Mouse (Mus musculus) MEL (cell line): Measurements from ENCODE around the gene Fgr. TPM values are rescaled to one million over a fixed set of nuclear protein-coding genes. Genes with fewer than 3 reads are reported as not detected.

Experiments used
- DNase-seq: peaks from one replicate; pipeline ENCODE4 v3.0.0; 2011; ENCODE audit warnings: low read depth, low spot score
- H3K27ac ChIP-seq: 2 replicates; pipeline ENCODE4 v1.5.1; 2012; ENCODE audit warnings: low read depth, mild to moderate bottlenecking, control low read depth, low read length, moderate library complexity; ENCODE audit not compliant: control insufficient read depth
- H3K27me3 ChIP-seq, 2 experiments: fragments of 150-350 bp in 1 of 2; sonication (generic) in 1 of 2; 2 replicates each; pipeline ENCODE4 v1.6.1; 2012; ENCODE audit warnings: low read length in 2 of 2, mild to moderate bottlenecking in 2 of 2, improper control_type of control experiment in 1 of 2, moderate library complexity in 1 of 2; ENCODE audit not compliant: insufficient read depth in 2 of 2, control insufficient read depth in 1 of 2
- H3K36me3 ChIP-seq, 2 experiments: 2 replicates each; pipeline ENCODE4 v1.6.1; 2012 to 2014; ENCODE audit warnings: low read length in 2 of 2, improper control_type of control experiment in 1 of 2, inconsistent platforms in 1 of 2, mild to moderate bottlenecking in 1 of 2; ENCODE audit not compliant: insufficient read depth in 2 of 2, control insufficient read depth in 1 of 2
- H3K4me1 ChIP-seq, 2 experiments: fragments of 150-350 bp in 1 of 2; sonication (generic) in 1 of 2; 2 replicates each; pipeline ENCODE4 v1.6.1; 2012; ENCODE audit warnings: low read length in 2 of 2, improper control_type of control experiment in 1 of 2, mild to moderate bottlenecking in 1 of 2; ENCODE audit not compliant: insufficient read depth in 2 of 2, control insufficient read depth in 1 of 2
- H3K4me3 ChIP-seq, 2 experiments: fragments of 150-350 bp in 1 of 2; sonication (generic) in 1 of 2; 2 replicates each; pipeline ENCODE4 v1.5.1; 2012; ENCODE audit warnings: low read depth in 2 of 2, low read length in 2 of 2, mild to moderate bottlenecking in 2 of 2, moderate library complexity in 2 of 2, control low read depth in 1 of 2, improper control_type of control experiment in 1 of 2; ENCODE audit not compliant: control insufficient read depth in 1 of 2, insufficient read depth in 1 of 2
- H3K79me2 ChIP-seq: 2 replicates; pipeline ENCODE4 v1.6.1; 2012; ENCODE audit warnings: mild to moderate bottlenecking, low read length, moderate library complexity; ENCODE audit not compliant: control insufficient read depth, poor library complexity, insufficient read depth
- H3K9ac ChIP-seq: 2 replicates; pipeline ENCODE4 v1.6.1; 2012; ENCODE audit warnings: low read depth, mild to moderate bottlenecking, control low read depth, low read length, moderate library complexity; ENCODE audit not compliant: control insufficient read depth, poor library complexity, severe bottlenecking
- H3K9me3 ChIP-seq: fragments of 150-350 bp; sonication (generic); replicated peaks from 2 replicates; pipeline ENCODE4 v1.6.1; 2012; ENCODE audit warnings: mild to moderate bottlenecking, low read length, improper control_type of control experiment, moderate library complexity; ENCODE audit not compliant: insufficient read depth
- BHLHE40 ChIP-seq: IDR thresholded peaks from 2 replicates; pipeline ENCODE4 v1.6.1; 2012; ENCODE audit warnings: low read depth, mild to moderate bottlenecking, inconsistent platforms, low read length, improper control_type of control experiment, borderline replicate concordance
- CHD1 ChIP-seq: IDR thresholded peaks from 2 replicates; pipeline ENCODE4 v1.6.1; 2012; ENCODE audit warnings: low read depth, mild to moderate bottlenecking, inconsistent platforms, low read length, improper control_type of control experiment
- E2F4 ChIP-seq: IDR thresholded peaks from 2 replicates; pipeline ENCODE4 v1.6.1; 2011; ENCODE audit warnings: low read depth, low read length, improper control_type of control experiment, borderline replicate concordance
- ETS1 ChIP-seq: IDR thresholded peaks from 2 replicates; pipeline ENCODE4 v1.6.1; 2012; ENCODE audit warnings: low read depth, mild to moderate bottlenecking, inconsistent platforms, low read length, improper control_type of control experiment, moderate library complexity
- GATA1 ChIP-seq: IDR thresholded peaks from 2 replicates; pipeline ENCODE4 v1.6.1; 2011; ENCODE audit warnings: low read depth, low read length, improper control_type of control experiment
- HCFC1 ChIP-seq: IDR thresholded peaks from 2 replicates; pipeline ENCODE4 v1.6.1; 2012; ENCODE audit warnings: low read depth, mild to moderate bottlenecking, inconsistent platforms, low read length, improper control_type of control experiment, moderate library complexity
- KAT2A ChIP-seq: conservative IDR thresholded peaks from 2 replicates; pipeline ENCODE4 v1.6.1; 2012; ENCODE audit warnings: low read depth, low read length, improper control_type of control experiment, inconsistent platforms
- MAX ChIP-seq: IDR thresholded peaks from 2 replicates; pipeline ENCODE4 v1.6.1; 2011; ENCODE audit warnings: low read length, improper control_type of control experiment
- MAZ ChIP-seq: IDR thresholded peaks from 2 replicates; pipeline ENCODE4 v1.6.1; 2012; ENCODE audit warnings: low read depth, mild to moderate bottlenecking, inconsistent platforms, low read length, improper control_type of control experiment
- MEF2A ChIP-seq: IDR thresholded peaks from 2 replicates; pipeline ENCODE4 v1.6.1; 2014; ENCODE audit warnings: low read depth, mild to moderate bottlenecking, inconsistent platforms, low read length, improper control_type of control experiment; ENCODE audit not compliant: poor library complexity, insufficient replicate concordance, severe bottlenecking; ENCODE audit errors: extremely low read depth
- MXI1 ChIP-seq: IDR thresholded peaks from 2 replicates; pipeline ENCODE4 v1.6.1; 2011; ENCODE audit warnings: mild to moderate bottlenecking, low read depth, low read length, improper control_type of control experiment
- MYC ChIP-seq: IDR thresholded peaks from 2 replicates; pipeline ENCODE4 v1.6.1; 2011; ENCODE audit warnings: low read depth, mild to moderate bottlenecking, low read length, improper control_type of control experiment, moderate library complexity
- NELFE ChIP-seq: IDR thresholded peaks from 2 replicates; pipeline ENCODE4 v1.6.1; 2011; ENCODE audit warnings: low read depth, low read length, improper control_type of control experiment
- NRF1 ChIP-seq: IDR thresholded peaks from 2 replicates; pipeline ENCODE4 v1.6.1; 2014; ENCODE audit warnings: low read depth, mild to moderate bottlenecking, inconsistent platforms, low read length, improper control_type of control experiment, moderate library complexity; ENCODE audit not compliant: poor library complexity, insufficient read depth, severe bottlenecking
- POLR2AphosphoS2 ChIP-seq: IDR thresholded peaks from 2 replicates; pipeline ENCODE4 v1.6.1; 2011; ENCODE audit warnings: low read length, improper control_type of control experiment
- POLR2AphosphoS5 ChIP-seq: IDR thresholded peaks from 2 replicates; pipeline ENCODE4 v1.6.1; 2012; ENCODE audit warnings: low read depth, borderline replicate concordance, mild to moderate bottlenecking, inconsistent platforms, low read length, moderate library complexity, mixed read lengths
- SIN3A ChIP-seq: IDR thresholded peaks from 2 replicates; pipeline ENCODE4 v1.6.1; 2012; ENCODE audit warnings: low read length, improper control_type of control experiment, inconsistent platforms
- SMC3 ChIP-seq: IDR thresholded peaks from 2 replicates; pipeline ENCODE4 v1.6.1; 2011; ENCODE audit warnings: low read depth, low read length, improper control_type of control experiment
- TAL1 ChIP-seq: IDR thresholded peaks from 2 replicates; pipeline ENCODE4 v1.6.1; 2012; ENCODE audit warnings: mild to moderate bottlenecking, inconsistent platforms, low read length, moderate library complexity, mixed read lengths
- USF2 ChIP-seq, 2 experiments: IDR thresholded peaks; 2 replicates each; pipeline ENCODE4 v1.6.1; 2011 to 2012; ENCODE audit warnings: improper control_type of control experiment in 2 of 2, low read length in 2 of 2, borderline replicate concordance in 1 of 2, inconsistent platforms in 1 of 2, low read depth in 1 of 2, mild to moderate bottlenecking in 1 of 2; ENCODE audit not compliant: insufficient read depth in 1 of 2
- ZC3H11A ChIP-seq: IDR thresholded peaks from 2 replicates; pipeline ENCODE4 v1.6.1; 2012; ENCODE audit warnings: low read depth, mild to moderate bottlenecking, inconsistent platforms, low read length, improper control_type of control experiment
- ZKSCAN1 ChIP-seq: IDR thresholded peaks from 2 replicates; pipeline ENCODE4 v1.6.1; 2012; ENCODE audit warnings: low read depth, mild to moderate bottlenecking, inconsistent platforms, low read length, improper control_type of control experiment, moderate library complexity
- ZNF384 ChIP-seq: IDR thresholded peaks from 2 replicates; pipeline ENCODE4 v1.6.1; 2012; ENCODE audit warnings: low read depth, mild to moderate bottlenecking, inconsistent platforms, low read length, improper control_type of control experiment
- polyA plus RNA-seq, 2 experiments: library from polyadenylated mRNA; stranded (reverse) in 1 of 2; unstranded in 1 of 2; fragments of >175 nt in 1 of 2; fragments of >200 nt in 1 of 2; gene quantifications; 2 replicates each; pipeline versions ENCODE4 v1.2.1 to v1.2.4; 2012; ENCODE audit warnings: low replicate concordance in 2 of 2, low read depth in 1 of 2; ENCODE audit not compliant: insufficient read length in 2 of 2, insufficient read depth in 1 of 2, missing spikeins in 1 of 2
- total RNA-seq: library from RNA; depleted of rRNA; stranded (reverse); fragments of 300-350 nt; gene quantifications from 2 replicates; pipeline ENCODE4 v1.2.3, GENCODE M21; 2012

The Fgr gene
- total and polyA plus RNA-seq, 3 experiments = not detected

DNA sequence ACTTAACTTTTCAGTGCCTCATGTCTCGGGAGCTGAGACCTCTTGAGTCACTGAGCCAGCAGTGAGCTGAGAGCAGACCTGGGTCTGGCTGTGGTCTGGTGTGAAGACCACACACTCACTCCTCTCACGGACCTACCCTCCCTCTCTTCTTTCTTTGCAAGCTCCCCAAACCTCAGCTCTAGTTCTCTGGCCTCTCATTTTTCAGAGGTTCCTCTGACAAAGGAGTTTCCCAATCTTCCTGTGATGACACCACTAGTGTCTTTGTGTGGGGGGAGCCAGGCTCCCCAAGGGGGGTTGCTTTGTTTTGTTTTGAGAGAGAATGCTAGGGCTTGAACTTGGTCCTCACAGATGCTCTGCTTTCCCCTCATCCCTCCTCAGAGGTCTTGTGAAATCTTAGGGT, 22.9 kb upstream of the Fgr start:
- Histone ChIP-seq H3K27ac (no peak overlapping the region), H3K9me3 (no peaks in the 10 kb centered on the region), H3K36me3 (peaks cover 0 to 4% of the 10 kb centered on the region in 2 experiments; a peak in 2 of 4 replicates), H3K27me3 (peaks cover 5 to 9% of the 10 kb centered on the region in 2 experiments; a peak in 3 of 4 replicates), H3K4me3 (no peak overlapping the region), H3K79me2 (peaks cover 1% of the 10 kb centered on the region; the same call in 1 of the 2 replicates), H3K4me1 (peaks cover 0 to 4% of the 10 kb centered on the region in 2 experiments; a peak in 2 of 4 replicates), H3K9ac (no peak overlapping the region)
- no peak for DNase-seq
- no peak for TF ChIP-seq TAL1
- no peak for TF ChIP-seq ZKSCAN1
- no peak for TF ChIP-seq SIN3A
- no peak for TF ChIP-seq BHLHE40
- TF ChIP-seq NELFE = no peak
- TF ChIP-seq CHD1 = no peak
- no peak for TF ChIP-seq E2F4
- no peak for TF ChIP-seq ZC3H11A
- TF ChIP-seq MYC = no peak
- no peak for TF ChIP-seq POLR2AphosphoS5
- TF ChIP-seq NRF1 = no peak
- no peak for TF ChIP-seq MEF2A
- no peak for TF ChIP-seq GATA1

DNA sequence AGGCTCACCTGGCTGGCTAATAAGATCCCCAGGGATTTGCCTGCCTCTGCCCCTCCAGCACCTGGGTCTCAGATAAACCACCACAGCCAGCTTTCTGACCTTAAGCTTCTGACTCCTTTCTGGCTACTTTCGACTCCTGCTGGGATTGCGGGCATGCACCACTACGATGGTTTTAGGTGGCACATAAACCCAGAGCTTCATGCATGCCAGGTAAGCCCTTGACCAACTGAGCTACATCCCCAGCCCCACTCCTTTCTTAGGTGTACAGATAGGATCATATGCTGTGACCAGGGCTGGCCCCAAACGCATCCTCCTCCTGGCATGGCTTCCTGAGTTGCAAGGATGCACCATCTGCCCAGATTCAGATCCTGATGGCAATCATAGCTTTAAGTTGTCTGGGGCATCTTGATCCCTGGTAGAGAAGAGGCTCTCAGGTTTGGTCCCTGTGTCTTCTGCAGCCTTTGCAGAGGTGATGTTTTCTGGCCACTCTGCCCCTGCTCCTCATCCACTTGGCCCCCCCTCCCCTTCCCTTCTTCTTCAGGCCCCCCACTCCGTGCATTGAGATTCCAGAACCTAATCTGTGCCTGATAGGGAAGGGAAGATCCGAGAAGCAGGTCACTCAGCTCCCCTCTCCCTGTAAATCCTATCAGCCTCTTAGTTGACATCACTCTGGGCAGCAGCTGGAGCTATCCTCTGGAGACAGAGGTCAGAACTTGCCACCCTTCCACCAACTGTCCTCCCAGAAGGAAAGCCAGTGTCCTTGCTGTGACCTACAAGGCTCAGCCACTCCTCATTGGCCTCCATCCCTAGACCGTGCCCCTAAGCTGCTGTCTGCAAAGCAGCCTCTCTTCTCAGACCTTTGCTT, 19.1 kb upstream of the Fgr start:
- Histone ChIP-seq H3K4me1 (no peaks in the 10 kb centered on the region), H3K79me2 (no peaks in the 10 kb centered on the region), H3K4me3 (no peak overlapping the region), H3K36me3 (no peaks in the 10 kb centered on the region), H3K27ac (no peak overlapping the region), H3K9ac (no peak overlapping the region), H3K9me3 (no peaks in the 10 kb centered on the region), H3K27me3 (peaks cover 5 to 9% of the 10 kb centered on the region in 2 experiments; a peak in 3 of 4 replicates)
- DNase-seq = no peak
- TF ChIP-seq SMC3 (no peak), MXI1 (no peak), POLR2AphosphoS2 (no peak), E2F4 (no peak), MAZ (no peak), ETS1 (no peak), ZNF384 (no peak), KAT2A (no peak), MAX (no peak), USF2 (IDR thresholded peaks at IDR 0.05; ENCODE audit: borderline replicate concordance in 1 of 2, insufficient read depth in 1 of 2, low read depth in 1 of 2, low read length in 2 of 2) (no peak), HCFC1 (no peak)
